Mouse (Mus musculus) activated CD4-positive, CD25-positive, alpha-beta regulatory T cell, adult 4 months (primary cell): ENCODE data around the gene Pate3. TPM values are rescaled to one million over a fixed set of nuclear protein-coding genes. Genes with fewer than 3 reads are reported as not detected.
"Not testable (repeated sequence)": the region's sequence is repeated elsewhere in the genome, so short reads cannot be mapped to it uniquely, and the experiment has no call there.

Experiments used
- ATAC-seq: one replicate; pipeline ENCODE4 v1.8.0; 2017
- polyA plus RNA-seq, 2 experiments: library from polyadenylated mRNA; unstranded; fragments of 100-300 nt; shearing (Covaris generic); gene quantifications; one replicate each; pipeline ENCODE4 v1.2.1; 2017

The Pate3 gene
- not detected for polyA plus RNA-seq

DNA sequence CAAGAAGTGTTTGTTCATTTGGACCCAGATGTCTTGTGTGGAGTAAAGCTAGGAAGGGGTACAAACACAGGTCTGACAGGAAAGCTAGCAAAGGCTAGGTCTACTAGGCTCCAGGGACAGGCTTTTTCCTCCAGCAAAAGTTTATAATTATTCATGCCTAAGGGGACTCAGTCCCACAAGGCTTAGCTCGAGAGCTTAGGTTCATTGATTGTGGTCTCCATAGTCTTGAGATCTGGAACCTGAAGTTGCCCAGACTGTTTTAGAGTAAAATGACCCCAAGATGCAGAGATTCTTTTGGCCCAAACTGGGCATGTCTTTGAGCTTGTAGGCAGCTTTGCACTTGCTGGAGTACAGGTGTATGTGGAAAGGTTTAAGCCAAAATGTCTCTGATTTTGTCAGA lies at the start of gene Pate3:
Gene Pate3 (minus strand): TSS at position 101 of the 400 bp plus-strand sequence.
- ATAC-seq = no peak

DNA sequence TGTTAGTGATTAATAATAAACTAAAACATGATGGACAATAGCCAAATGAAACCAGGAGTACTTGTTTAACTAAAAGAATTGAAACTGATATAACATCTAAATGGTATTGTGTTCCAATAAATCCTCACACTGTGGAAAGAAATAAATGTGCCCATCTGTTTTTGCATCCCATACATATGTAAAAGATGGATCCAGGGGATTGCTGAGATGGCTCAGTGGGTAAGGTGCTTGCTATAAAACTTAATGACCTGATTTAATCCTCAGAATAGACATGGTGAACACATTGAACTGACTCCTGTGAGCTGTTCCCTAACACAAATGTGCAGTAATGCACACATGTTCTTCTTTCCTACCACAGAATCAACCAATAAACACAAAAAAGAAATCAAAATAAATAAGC lies 43.9 kb upstream of the Pate3 start:
- no peak for ATAC-seq

DNA sequence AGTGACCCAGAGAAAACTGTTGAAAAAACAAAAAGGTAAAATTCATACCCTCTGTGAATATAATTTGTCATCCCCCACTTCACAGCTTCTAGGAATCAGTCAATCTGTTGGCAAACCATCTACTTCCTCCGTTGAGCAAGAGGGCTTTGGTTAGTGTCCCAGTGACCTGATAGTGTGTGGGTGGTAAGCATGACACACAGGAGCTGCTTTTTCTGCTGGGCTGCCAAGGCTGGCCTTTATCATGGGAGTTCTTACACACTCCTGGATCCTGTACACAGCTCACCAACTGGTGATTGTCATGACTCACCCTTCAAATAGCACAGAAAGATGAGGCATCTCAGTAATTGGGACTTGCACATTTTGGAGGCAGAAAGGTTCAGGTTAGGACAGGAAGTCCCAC lies 39.0 kb upstream of the Pate3 start, which contains the start of gene Pate1:
Gene Pate1 (minus strand): TSS at position 378 of the 400 bp plus-strand sequence.
- no peak for ATAC-seq

DNA sequence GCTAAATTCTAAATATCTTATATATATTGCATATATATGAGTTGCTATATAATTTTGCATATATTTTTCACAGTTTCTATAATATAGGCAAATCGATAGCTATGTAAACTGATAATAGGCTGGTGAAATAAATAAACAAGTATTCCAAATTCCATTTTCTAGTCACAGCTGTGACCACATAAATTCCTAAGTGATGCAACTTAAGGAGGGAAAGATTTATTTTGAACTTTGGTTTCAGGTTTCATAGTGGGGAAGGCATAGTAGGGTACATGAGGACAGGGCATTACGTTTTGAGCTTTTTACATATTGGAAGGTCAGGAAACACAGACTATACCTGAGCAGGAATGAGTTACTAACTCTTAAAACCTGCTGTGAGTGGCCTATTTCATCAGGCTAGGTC lies 25.6 kb upstream of the Pate3 start:
- ATAC-seq = no peak

DNA sequence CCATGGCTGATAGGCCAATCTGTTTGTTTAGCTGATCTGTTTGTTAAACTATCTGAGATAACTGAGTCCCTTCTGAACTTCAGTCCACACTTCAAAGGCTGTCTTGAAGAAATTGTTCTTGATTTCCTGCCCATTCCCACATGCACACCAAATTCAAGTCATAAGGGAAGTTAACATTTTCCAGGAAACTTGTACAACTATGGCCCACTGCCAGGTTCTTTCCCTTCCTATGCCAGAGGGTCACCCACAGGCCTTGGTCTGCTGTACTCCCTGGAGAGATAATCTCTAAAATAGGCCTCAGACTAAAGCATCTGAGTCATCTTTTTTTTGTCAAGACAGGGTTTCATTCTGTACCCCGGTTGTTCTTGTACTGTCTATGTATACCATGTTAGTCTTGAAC lies 15.0 kb downstream of the Pate3 start:
- no peak for ATAC-seq

DNA sequence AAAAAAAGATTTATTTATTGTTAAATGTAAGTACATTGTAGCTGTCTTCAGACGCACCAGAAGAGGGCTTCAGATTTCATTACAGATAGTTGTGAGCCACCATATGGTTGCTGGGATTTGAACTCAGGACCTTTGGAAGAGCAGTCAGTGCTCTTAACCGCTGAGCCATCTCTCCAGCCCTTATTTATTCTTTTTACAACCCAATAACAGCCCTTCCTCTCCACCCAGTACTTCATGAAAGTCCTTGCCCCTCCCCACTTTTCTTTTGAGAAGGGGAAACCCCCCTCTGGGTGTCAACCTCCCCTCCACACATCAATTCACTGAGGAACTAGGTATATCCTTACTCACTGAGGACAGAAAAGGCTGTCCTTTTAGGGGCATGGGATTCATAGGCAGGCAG lies 31.2 kb downstream of the Pate3 start:
- not testable (repeated sequence) for ATAC-seq

DNA sequence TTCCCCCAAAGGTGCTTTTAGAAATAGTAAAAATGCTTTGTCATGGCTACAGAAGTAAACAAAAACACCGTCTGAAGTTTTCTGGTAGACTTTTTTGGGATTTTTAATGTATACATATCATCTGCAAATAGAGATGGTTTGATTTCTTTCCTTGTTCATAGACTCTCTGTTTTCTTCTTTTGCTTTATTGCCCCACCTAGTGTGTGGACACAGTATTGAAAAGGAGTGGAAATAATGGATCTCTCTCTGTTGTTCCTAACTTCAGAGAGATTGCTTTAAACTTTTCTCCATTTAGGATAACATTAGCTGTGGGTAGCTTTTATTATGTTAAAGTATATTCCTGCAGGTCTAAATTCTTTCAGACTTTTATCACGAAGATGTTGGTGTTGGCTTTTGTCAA lies 34.0 kb downstream of the Pate3 start:
- no peak for ATAC-seq

DNA sequence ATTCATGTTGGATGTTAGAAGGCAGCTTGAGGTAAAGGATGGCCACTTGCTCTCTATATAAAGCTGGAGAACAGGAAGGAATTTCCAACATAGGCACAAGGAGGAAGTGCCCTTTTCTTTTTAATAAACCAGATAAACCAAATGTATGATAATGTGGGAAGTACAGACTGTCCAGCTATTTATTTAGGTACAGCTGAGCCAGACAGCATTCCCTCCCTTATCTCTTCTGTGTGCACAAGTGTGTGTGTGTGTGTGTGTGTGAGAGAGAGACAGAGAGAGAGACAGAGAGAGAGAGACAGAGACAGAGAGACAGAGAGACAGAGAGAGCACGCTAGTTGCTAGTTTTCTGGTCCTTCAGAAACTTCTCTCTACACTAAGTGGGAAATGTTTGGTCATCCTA lies 36.2 kb downstream of the Pate3 start, which contains the start of gene Pate4:
Gene Pate4 (minus strand): TSS at position 101 of the 400 bp plus-strand sequence.
- no peak for ATAC-seq

DNA sequence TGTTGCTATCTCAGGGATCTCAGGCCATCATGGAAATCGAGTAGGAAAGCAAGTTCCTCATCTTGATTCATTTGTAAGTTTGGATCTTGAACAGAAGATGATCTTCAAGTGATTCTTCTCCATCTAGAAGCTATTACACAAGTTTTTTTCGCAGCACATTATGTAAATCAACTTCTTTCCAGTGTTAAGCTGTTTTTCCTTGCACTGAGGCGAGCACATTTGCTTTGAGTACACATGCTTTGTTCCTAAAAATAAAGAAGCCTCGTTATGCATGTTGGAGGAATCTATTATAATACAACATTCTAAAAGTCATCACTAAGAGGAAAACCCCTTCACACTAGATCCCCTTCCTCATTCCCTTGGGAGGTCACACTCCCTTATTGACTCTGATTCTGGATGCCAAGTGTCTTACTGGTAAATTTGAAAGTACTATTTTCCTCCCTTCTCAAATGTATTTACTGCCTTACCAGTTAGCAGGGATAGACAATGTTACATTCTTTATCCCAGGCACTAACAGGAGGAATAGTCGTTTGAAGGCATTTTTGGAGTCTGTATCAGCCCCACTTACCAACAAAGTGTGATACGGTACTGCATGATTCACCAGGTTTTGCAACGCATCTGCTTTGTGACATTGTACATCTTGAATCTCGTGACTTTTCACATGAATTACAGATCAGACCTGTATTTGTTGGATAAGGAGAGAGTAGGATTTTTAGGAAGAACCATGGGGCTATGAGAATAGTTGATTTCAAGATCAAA lies 40.2 kb downstream of the Pate3 start:
- ATAC-seq = no peak

Other genes with a start within 250 kb of the Pate3 start
- 1 to 10 TPM; 2.4 to 4.4 TPM for gene Cdon, start 227.1 kb downstream of the Pate3 start, polyA plus RNA-seq
- gene Gm1113, start 129.9 kb downstream of the Pate3 start, polyA plus RNA-seq = not detected
- gene Ddx25, start 89.7 kb downstream of the Pate3 start, polyA plus RNA-seq = under 1 TPM; 0.09 to 0.17 TPM
- 10 to 100 TPM; 21.0 to 27.0 TPM for gene Pus3, start 89.6 kb downstream of the Pate3 start, polyA plus RNA-seq
- gene Pate2, start 77.9 kb downstream of the Pate3 start, polyA plus RNA-seq = under 1 TPM in 1 of 2 experiments, not detected in 1; 0.25 TPM
- gene Hyls1, start 77.8 kb downstream of the Pate3 start, polyA plus RNA-seq = 1 to 10 TPM; 8.7 to 8.8 TPM
- gene Pate4, start 36.3 kb downstream of the Pate3 start, polyA plus RNA-seq = under 1 TPM in 1 of 2 experiments, not detected in 1; 0.42 TPM
- not detected for gene Pate1, start 39.2 kb upstream of the Pate3 start, polyA plus RNA-seq
- not detected for gene Gm17677, start 92.8 kb upstream of the Pate3 start, polyA plus RNA-seq
- gene Gm17727, start 129.9 kb upstream of the Pate3 start, polyA plus RNA-seq = not detected
- not detected for gene Gm27235, start 141.9 kb upstream of the Pate3 start, polyA plus RNA-seq
- gene D730048I06Rik, start 141.9 kb upstream of the Pate3 start, polyA plus RNA-seq = not detected
- gene 9230110F15Rik, start 195.9 kb upstream of the Pate3 start, polyA plus RNA-seq = not detected